Mouse (Mus musculus): ENCODE results near the gene Kcnk3.

GRCm38 (mm10) chr5:30624311-30624710 is 36.3 kb downstream of the Kcnk3 start:
- TF ChIP-seq CTCF (IDR thresholded peaks at IDR 0.05; ENCODE audit: low read depth) = no peak
- TF ChIP-seq EP300 (IDR thresholded peaks at IDR 0.05; ENCODE audit: low read depth) = no peak

Measured in liver, postnatal 0 days (tissue).